Mouse (Mus musculus): ENCODE data around the gene Vwf. TPM values are rescaled to one million over a fixed set of nuclear protein-coding genes. Genes with fewer than 3 reads are reported as not detected.

The Vwf gene
- polyA plus RNA-seq, 1 experiment from 2014 or later, result 9.8 TPM

- Histone ChIP-seq H3K9ac (ENCODE audit: low read depth, low read length) (no peak overlapping the region), H3K36me3 (ENCODE audit: control insufficient read depth, insufficient read depth, low read length) (no peaks in the 10 kb centered on the region), H3K27me3 (ENCODE audit: control insufficient read depth, insufficient read depth, low read depth, low read length) (no peaks in the 10 kb centered on the region), H3K4me1 (ENCODE audit: control insufficient read depth, insufficient read depth, low read length) (no peaks in the 10 kb centered on the region), H3K4me2 (ENCODE audit: low read length) (no peak overlapping the region), H3K9me3 (replicated peaks; ENCODE audit: control insufficient read depth, low read length, poor library complexity, severe bottlenecking) (no peaks in the 10 kb centered on the region), H3K27ac (ENCODE audit: low read length) (no peak overlapping the region), H3K4me3 (ENCODE audit: low read depth, low read length) (no peak overlapping the region)
- 88% methylated on average over 11 of the region's 11 CpGs for WGBS
- no peak for ATAC-seq
Observed at GRCm38 (mm10) chr6:125515503-125516315, 30.9 kb upstream of the Vwf start.

DNA sequence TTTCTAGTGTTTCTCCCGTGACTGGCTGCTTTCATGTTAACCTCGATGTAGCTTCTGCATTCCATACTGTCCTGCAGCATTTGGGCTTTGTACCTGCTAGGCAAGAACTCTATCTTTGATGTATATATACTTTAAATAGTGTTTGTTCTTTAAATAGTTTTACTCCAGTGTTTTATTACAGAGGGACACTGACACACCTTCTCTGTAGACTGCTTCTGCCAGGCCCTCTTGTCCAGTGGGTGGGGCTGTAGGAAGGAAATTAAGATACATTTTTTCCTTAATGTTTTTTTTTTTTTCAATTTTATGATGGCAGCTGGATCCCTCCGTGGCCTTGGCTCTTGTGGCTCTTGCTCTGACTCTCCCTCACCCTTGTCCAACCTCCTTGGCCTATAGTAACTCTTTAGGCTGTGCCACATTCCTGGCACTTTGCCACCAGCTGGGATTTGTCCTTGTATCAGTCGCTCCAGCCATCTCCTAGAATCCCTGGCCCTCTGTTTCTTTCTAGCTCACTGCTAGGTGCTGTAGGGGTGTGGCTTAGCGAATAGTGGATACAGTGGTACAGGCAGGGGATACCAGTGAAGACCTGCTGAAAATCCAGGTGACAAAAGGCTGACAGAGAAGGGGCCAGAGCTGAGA lies 24.9 kb upstream of the Vwf start:
- Histone ChIP-seq H3K9me3 (replicated peaks; ENCODE audit: control insufficient read depth, low read length, poor library complexity, severe bottlenecking) (no peaks in the 10 kb centered on the region), H3K36me3 (ENCODE audit: control insufficient read depth, insufficient read depth, low read length) (no peaks in the 10 kb centered on the region), H3K9ac (ENCODE audit: low read depth, low read length) (no peak overlapping the region), H3K4me3 (ENCODE audit: low read depth, low read length) (no peak overlapping the region), H3K27me3 (ENCODE audit: control insufficient read depth, insufficient read depth, low read depth, low read length) (no peaks in the 10 kb centered on the region), H3K4me1 (ENCODE audit: control insufficient read depth, insufficient read depth, low read length) (no peaks in the 10 kb centered on the region), H3K4me2 (ENCODE audit: low read length) (no peak overlapping the region), H3K27ac (ENCODE audit: low read length) (no peak overlapping the region)
- WGBS, result 58% methylated on average over 5 of the region's 5 CpGs
- ATAC-seq, result no peak

DNA sequence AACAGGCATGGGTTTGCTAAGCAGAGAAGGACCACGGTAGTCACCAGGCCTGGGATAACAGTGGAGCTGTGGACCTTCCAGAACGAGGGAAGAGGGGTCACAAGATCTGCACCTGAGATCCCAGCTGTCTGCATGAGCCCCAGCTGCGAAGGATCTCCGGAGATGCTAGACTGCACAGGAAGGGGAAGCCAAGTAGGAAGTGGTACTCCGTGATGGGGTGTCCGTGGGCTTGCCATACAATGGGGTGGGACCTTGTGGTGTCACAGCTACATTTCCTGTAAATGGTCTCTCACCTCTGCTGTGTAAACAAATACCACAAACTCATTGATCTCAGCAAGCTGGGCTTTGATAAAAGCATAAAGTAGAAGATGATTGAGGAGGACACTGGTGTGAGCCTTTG lies 22.5 kb upstream of the Vwf start:
- 85% methylated on average over 6 of the region's 6 CpGs for WGBS
- no peaks in the 10 kb centered on the region for H3K4me1 ChIP-seq (ENCODE audit: control insufficient read depth, insufficient read depth, low read length)
- no peaks in the 10 kb centered on the region for H3K36me3 ChIP-seq (ENCODE audit: control insufficient read depth, insufficient read depth, low read length)
- no peaks in the 10 kb centered on the region for H3K9me3 ChIP-seq (replicated peaks; ENCODE audit: control insufficient read depth, low read length, poor library complexity, severe bottlenecking)
- H3K27me3 ChIP-seq (ENCODE audit: control insufficient read depth, insufficient read depth, low read depth, low read length), result no peaks in the 10 kb centered on the region
- no peak overlapping the region for H3K9ac ChIP-seq (ENCODE audit: low read depth, low read length)
- H3K27ac ChIP-seq (ENCODE audit: low read length), result no peak overlapping the region
- no peak overlapping the region for H3K4me3 ChIP-seq (ENCODE audit: low read depth, low read length)
- H3K4me2 ChIP-seq (ENCODE audit: low read length), result no peak overlapping the region
- ATAC-seq, result no peak

GRCm38 (mm10) chr6:125526066-125526465 lies 20.5 kb upstream of the Vwf start:
- Histone ChIP-seq H3K4me3 (ENCODE audit: low read depth, low read length) (no peak overlapping the region), H3K27ac (ENCODE audit: low read length) (no peak overlapping the region), H3K4me2 (ENCODE audit: low read length) (no peak overlapping the region), H3K9ac (ENCODE audit: low read depth, low read length) (no peak overlapping the region), H3K27me3 (ENCODE audit: control insufficient read depth, insufficient read depth, low read depth, low read length) (no peaks in the 10 kb centered on the region), H3K4me1 (ENCODE audit: control insufficient read depth, insufficient read depth, low read length) (no peaks in the 10 kb centered on the region), H3K36me3 (ENCODE audit: control insufficient read depth, insufficient read depth, low read length) (no peaks in the 10 kb centered on the region), H3K9me3 (replicated peaks; ENCODE audit: control insufficient read depth, low read length, poor library complexity, severe bottlenecking) (no peaks in the 10 kb centered on the region)
- WGBS, result 68% methylated on average over 3 of the region's 3 CpGs
- ATAC-seq, result no peak

DNA sequence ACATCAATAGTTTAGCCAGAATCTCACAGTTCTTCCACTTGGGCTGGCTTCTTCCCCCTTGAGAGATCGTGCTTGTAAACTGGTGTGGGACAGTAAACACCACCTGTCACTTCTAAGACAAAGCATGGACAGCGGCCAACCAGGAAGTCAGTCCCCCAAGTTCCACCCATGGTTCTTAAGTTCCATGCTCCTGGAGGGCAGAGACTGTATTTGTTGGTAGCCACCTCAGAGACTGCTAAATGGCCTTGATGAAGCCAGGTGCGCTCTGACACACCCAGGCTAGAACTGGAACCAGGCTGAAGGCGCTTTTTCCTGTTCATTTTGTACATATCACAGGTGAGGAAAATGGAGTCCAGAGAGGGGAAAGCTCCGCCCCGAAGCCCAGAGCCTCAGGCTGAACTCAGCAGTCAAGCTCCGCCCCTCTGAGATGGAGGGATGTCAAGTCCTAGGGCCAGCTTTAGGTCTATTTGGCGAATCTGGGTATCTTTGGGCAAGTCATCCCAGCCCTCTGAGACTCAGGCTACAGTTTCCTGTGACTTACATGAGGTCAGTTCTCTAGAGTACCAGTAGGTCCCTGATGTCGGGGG lies 17.9 kb upstream of the Vwf start:
- H3K4me2 ChIP-seq (ENCODE audit: low read length), result no peak overlapping the region
- no peak for ATAC-seq
- H3K9ac ChIP-seq (ENCODE audit: low read depth, low read length), result no peak overlapping the region
- 91% methylated on average over 9 of the region's 9 CpGs for WGBS
- H3K9me3 ChIP-seq (replicated peaks; ENCODE audit: control insufficient read depth, low read length, poor library complexity, severe bottlenecking), result no peaks in the 10 kb centered on the region
- H3K27me3 ChIP-seq (ENCODE audit: control insufficient read depth, insufficient read depth, low read depth, low read length), result no peaks in the 10 kb centered on the region
- H3K4me3 ChIP-seq (ENCODE audit: low read depth, low read length), result no peak overlapping the region
- no peaks in the 10 kb centered on the region for H3K4me1 ChIP-seq (ENCODE audit: control insufficient read depth, insufficient read depth, low read length)
- H3K36me3 ChIP-seq (ENCODE audit: control insufficient read depth, insufficient read depth, low read length), result no peaks in the 10 kb centered on the region
- no peak overlapping the region for H3K27ac ChIP-seq (ENCODE audit: low read length)

DNA sequence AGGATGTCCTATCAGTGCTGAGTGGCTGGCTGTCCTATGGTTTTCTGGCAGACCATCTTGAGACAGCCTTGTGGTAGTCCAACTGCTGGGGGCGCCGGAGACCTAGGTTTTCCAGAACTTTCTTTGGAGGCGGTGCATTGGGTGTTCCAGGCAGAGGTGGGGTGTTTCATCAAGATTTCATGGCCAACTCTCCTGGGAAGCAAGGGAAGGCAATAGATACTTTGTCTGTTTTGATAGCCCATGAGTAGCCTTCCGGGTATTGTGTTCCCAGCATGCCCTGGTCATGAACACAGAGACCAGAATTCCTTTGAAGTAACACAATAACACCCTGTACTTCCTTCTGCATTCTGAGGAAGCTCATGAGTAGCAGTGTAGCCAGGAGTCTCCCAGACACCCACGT lies 17.1 kb upstream of the Vwf start:
- no peak overlapping the region for H3K27ac ChIP-seq (ENCODE audit: low read length)
- no peaks in the 10 kb centered on the region for H3K27me3 ChIP-seq (ENCODE audit: control insufficient read depth, insufficient read depth, low read depth, low read length)
- H3K4me2 ChIP-seq (ENCODE audit: low read length), result no peak overlapping the region
- no peaks in the 10 kb centered on the region for H3K4me1 ChIP-seq (ENCODE audit: control insufficient read depth, insufficient read depth, low read length)
- no peak overlapping the region for H3K9ac ChIP-seq (ENCODE audit: low read depth, low read length)
- 91% methylated on average over 5 of the region's 5 CpGs for WGBS
- H3K36me3 ChIP-seq (ENCODE audit: control insufficient read depth, insufficient read depth, low read length), result no peaks in the 10 kb centered on the region
- H3K4me3 ChIP-seq (ENCODE audit: low read depth, low read length), result no peak overlapping the region
- no peak for ATAC-seq
- no peaks in the 10 kb centered on the region for H3K9me3 ChIP-seq (replicated peaks; ENCODE audit: control insufficient read depth, low read length, poor library complexity, severe bottlenecking)

DNA sequence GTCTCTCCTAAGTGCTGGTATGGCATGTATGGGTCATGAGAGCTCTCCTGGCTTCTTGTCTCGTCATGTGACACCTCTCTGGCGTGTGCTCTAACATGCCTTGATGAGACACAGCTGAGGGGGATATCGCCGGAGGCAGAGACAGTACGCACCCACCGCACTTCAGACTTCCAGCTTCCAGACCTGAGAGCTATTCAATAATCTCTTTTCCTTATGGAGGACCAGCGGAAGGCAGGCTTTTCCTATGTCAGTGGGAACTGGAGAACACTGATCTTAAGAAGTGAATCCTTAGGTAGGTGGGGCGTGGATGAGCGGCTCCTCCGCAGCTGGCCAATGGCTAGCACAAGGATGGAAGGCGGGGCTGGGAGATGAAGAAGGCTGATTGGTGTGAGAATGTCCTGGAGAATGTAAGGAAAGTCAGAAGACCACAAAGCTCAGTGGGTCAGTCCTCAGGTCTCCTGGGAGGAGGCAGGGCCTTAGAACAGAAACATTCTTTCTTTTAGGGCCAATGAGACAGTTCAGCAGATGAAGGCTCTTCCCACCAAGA lies 13.4 kb upstream of the Vwf start:
- Histone ChIP-seq H3K4me3 (ENCODE audit: low read depth, low read length) (no peak overlapping the region), H3K4me1 (ENCODE audit: control insufficient read depth, insufficient read depth, low read length) (no peaks in the 10 kb centered on the region), H3K9ac (ENCODE audit: low read depth, low read length) (no peak overlapping the region), H3K4me2 (ENCODE audit: low read length) (no peak overlapping the region), H3K9me3 (replicated peaks; ENCODE audit: control insufficient read depth, low read length, poor library complexity, severe bottlenecking) (no peaks in the 10 kb centered on the region), H3K27ac (ENCODE audit: low read length) (no peak overlapping the region), H3K36me3 (ENCODE audit: control insufficient read depth, insufficient read depth, low read length) (no peaks in the 10 kb centered on the region), H3K27me3 (ENCODE audit: control insufficient read depth, insufficient read depth, low read depth, low read length) (no peaks in the 10 kb centered on the region)
- 92% methylated on average over 11 of the region's 11 CpGs for WGBS
- no peak for ATAC-seq

DNA sequence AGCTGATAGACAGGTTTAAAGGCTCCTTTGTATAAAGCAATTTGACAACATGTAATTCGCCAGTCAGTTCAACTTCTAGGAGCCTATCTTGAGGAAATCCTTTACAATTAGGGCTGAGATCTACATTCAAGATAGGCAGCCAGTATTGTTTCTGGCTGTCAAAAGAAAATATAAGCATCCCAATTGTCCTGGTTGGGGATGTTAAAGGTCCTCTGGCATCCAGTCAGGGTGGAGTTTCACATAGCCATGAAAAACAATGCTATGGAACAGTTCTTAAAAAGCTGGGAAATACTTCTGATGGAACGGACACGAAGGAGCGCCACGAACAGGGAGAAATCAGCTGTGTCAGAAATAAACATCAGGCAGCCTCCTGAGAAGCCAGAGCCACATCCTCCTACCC lies 11.6 kb upstream of the Vwf start:
- Histone ChIP-seq H3K36me3 (ENCODE audit: control insufficient read depth, insufficient read depth, low read length) (no peaks in the 10 kb centered on the region), H3K4me1 (ENCODE audit: control insufficient read depth, insufficient read depth, low read length) (no peaks in the 10 kb centered on the region), H3K27ac (ENCODE audit: low read length) (no peak overlapping the region), H3K4me3 (ENCODE audit: low read depth, low read length) (no peak overlapping the region), H3K9ac (ENCODE audit: low read depth, low read length) (no peak overlapping the region), H3K4me2 (ENCODE audit: low read length) (no peak overlapping the region), H3K27me3 (ENCODE audit: control insufficient read depth, insufficient read depth, low read depth, low read length) (no peaks in the 10 kb centered on the region), H3K9me3 (replicated peaks; ENCODE audit: control insufficient read depth, low read length, poor library complexity, severe bottlenecking) (no peaks in the 10 kb centered on the region)
- no peak for ATAC-seq
- 74% methylated on average over 5 of the region's 5 CpGs for WGBS

DNA sequence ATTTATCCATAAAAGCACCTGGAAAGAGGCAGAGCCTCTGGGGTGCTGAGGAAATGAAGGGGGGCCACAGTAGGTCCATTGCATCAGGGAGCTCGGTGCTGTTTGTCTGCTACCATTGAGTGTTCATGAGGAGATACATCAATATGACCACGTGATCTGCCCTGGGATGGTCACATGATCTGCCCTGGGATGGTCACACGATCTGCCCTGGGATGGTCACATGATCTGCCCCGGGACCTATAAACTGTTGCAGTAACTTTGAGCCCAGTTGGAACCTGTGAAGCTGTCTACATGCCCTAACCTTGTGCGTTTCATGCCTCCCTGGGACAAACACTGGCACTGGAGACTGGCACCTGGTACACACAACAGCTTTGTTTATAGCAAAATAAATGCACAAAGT lies 8.1 kb upstream of the Vwf start:
- ATAC-seq, result no peak
- H3K9ac ChIP-seq (ENCODE audit: low read depth, low read length), result no peak overlapping the region

More for the DNA sequence above, 8.1 kb upstream of the Vwf start:
- Histone ChIP-seq H3K9me3 (replicated peaks; ENCODE audit: control insufficient read depth, low read length, poor library complexity, severe bottlenecking) (no peaks in the 10 kb centered on the region), H3K4me2 (ENCODE audit: low read length) (no peak overlapping the region), H3K36me3 (ENCODE audit: control insufficient read depth, insufficient read depth, low read length) (no peaks in the 10 kb centered on the region), H3K27me3 (ENCODE audit: control insufficient read depth, insufficient read depth, low read depth, low read length) (no peaks in the 10 kb centered on the region), H3K27ac (ENCODE audit: low read length) (no peak overlapping the region), H3K4me1 (ENCODE audit: control insufficient read depth, insufficient read depth, low read length) (no peaks in the 10 kb centered on the region), H3K4me3 (ENCODE audit: low read depth, low read length) (no peak overlapping the region)
- 93% methylated on average over 5 of the region's 5 CpGs for WGBS
